Mouse (Mus musculus) midbrain, postnatal 0 days (tissue): ENCODE measurements around the gene Slit1. TPM values are rescaled to one million over a fixed set of nuclear protein-coding genes. Genes with fewer than 3 reads are reported as not detected.

ENCODE experiments used
- ATAC-seq: fragments of 200-750 bp; cut with Nextera tagmentation; 2 replicates; pipeline ENCODE4 v1.8.0; 2017; ENCODE audit warnings: moderate number of reproducible peaks, mild to moderate bottlenecking, moderate TSS enrichment, moderate library complexity; ENCODE audit not compliant: low FRiP score
- DNase-seq: peaks from one replicate; pipeline ENCODE4 v3.0.0-alpha.2; 2015; ENCODE audit warnings: low spot score
- H3K27ac ChIP-seq: fragments of 300-500 bp; sonication (generic); 2 replicates; pipeline ENCODE4 v1.5.1; 2014; ENCODE audit warnings: low read depth, mild to moderate bottlenecking, low read length, mixed read lengths
- H3K27me3 ChIP-seq: fragments of 300-500 bp; sonication (generic); 2 replicates; pipeline ENCODE4 v1.6.1; 2014; ENCODE audit warnings: low read length, control low read depth, mixed read lengths; ENCODE audit not compliant: insufficient read depth
- H3K36me3 ChIP-seq: fragments of 300-500 bp; sonication (generic); 2 replicates; pipeline ENCODE4 v1.6.1; 2014; ENCODE audit warnings: low read length, control low read depth, mixed read lengths; ENCODE audit not compliant: insufficient read depth
- H3K4me1 ChIP-seq: fragments of 300-500 bp; sonication (generic); 2 replicates; pipeline ENCODE4 v1.6.1; 2014; ENCODE audit warnings: mild to moderate bottlenecking, control low read depth, antibody characterized with exemption, low read length, mixed read lengths; ENCODE audit not compliant: insufficient read depth
- H3K4me2 ChIP-seq: fragments of 300-500 bp; sonication (generic); 2 replicates; pipeline ENCODE4 v1.6.1; 2014; ENCODE audit warnings: low read depth, mild to moderate bottlenecking, low read length, mixed read lengths; ENCODE audit not compliant: poor library complexity, severe bottlenecking
- H3K4me3 ChIP-seq: fragments of 300-500 bp; sonication (generic); 2 replicates; pipeline ENCODE4 v1.5.1; 2014; ENCODE audit warnings: low read depth, mild to moderate bottlenecking, low read length, moderate library complexity
- H3K9ac ChIP-seq: fragments of 300-500 bp; sonication (generic); replicated peaks from 2 replicates; pipeline ENCODE4 v1.6.1; 2014; ENCODE audit warnings: mild to moderate bottlenecking, low read length, moderate library complexity, mixed read lengths; ENCODE audit not compliant: poor library complexity, severe bottlenecking
- H3K9me3 ChIP-seq: fragments of 300-500 bp; sonication (generic); 2 replicates; pipeline ENCODE4 v1.6.1; 2016; ENCODE audit warnings: low read length, control low read depth
- CTCF ChIP-seq: IDR thresholded peaks from 2 replicates; pipeline ENCODE4 v1.5.1; 2016; ENCODE audit warnings: antibody characterized with exemption, mild to moderate bottlenecking
- WGBS: fragments of 180-500 bp; shearing (Covaris S2); extraction: QIAGEN DNeasy Blood & Tissue Kit; methylation state at CpG from one replicate; pipeline ENCODE4 v1.1.7; 2014; 5-methylcytosine and 5-hydroxymethylcytosine counted together
- polyA plus RNA-seq: library from polyadenylated mRNA; unstranded; fragments of >200 nt; fragmentation: Nextera tagmentation; extraction: Ambion mirVana; gene quantifications from 2 replicates; pipeline ENCODE4 v1.2.1, GENCODE M21; 2015
- total RNA-seq: library from RNA; depleted of rRNA; stranded (reverse); fragments of >200 nt; gene quantifications from 2 replicates; pipeline ENCODE4 v1.2.3, GENCODE M21; 2014

Gene Slit1
- total and polyA plus RNA-seq, 2 experiments from 2014 or later, result 17.0 to 74.2 TPM

DNA sequence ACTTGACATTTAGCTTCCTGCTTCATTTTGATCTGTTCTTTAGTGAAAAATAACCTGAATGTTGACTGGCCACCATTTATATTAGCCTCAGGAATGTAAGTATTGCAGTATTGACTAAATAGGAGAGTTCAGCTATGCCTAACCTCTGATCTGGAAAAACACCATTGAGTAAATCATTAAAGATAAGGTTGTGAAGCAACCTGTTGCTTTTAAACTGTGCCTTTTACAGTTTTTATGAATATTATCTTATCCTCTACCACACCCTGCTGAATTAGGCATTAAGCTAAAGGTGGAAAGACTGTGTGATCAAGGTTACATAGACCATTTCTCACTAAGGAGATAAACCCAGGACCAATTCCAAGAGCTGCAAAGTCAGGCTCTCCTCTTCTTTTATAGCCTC is 165.9 kb downstream of the Slit1 start:
- Histone ChIP-seq H3K36me3 (peaks cover 11% of the 10 kb centered on the region), H3K9ac (no peak overlapping the region), H3K9me3 (no peaks in the 10 kb centered on the region), H3K4me1 (no peaks in the 10 kb centered on the region), H3K4me2 (no peak overlapping the region), H3K27me3 (no peaks in the 10 kb centered on the region), H3K27ac (no peak overlapping the region), H3K4me3 (no peak overlapping the region)
- ATAC-seq (no peak), DNase-seq (no peak)
- TF ChIP-seq CTCF, result no peak

- Histone ChIP-seq H3K4me1 (no peaks in the 10 kb centered on the region), H3K4me2 (no peak overlapping the region), H3K9ac (no peak overlapping the region), H3K36me3 (no peaks in the 10 kb centered on the region), H3K9me3 (no peaks in the 10 kb centered on the region), H3K27ac (no peak overlapping the region), H3K4me3 (no peak overlapping the region), H3K27me3 (no peaks in the 10 kb centered on the region)
- 94% methylated on average over 2 of the region's 2 CpGs for WGBS
- ATAC-seq (no peak), DNase-seq (no peak)
- no peak for TF ChIP-seq CTCF
These were observed 169.8 kb downstream of the Slit1 start for GRCm38 (mm10) chr19:41573700-41574099.

GRCm38 (mm10) chr19:41568791-41569190 is 174.7 kb downstream of the Slit1 start:
- Histone ChIP-seq H3K9me3 (no peaks in the 10 kb centered on the region), H3K4me1 (no peaks in the 10 kb centered on the region), H3K9ac (no peak overlapping the region), H3K4me3 (no peak overlapping the region), H3K36me3 (no peaks in the 10 kb centered on the region), H3K4me2 (no peak overlapping the region), H3K27me3 (no peaks in the 10 kb centered on the region), H3K27ac (no peak overlapping the region)
- DNase-seq (no peak), ATAC-seq (no peak)
- 72% methylated on average over 2 of the region's 2 CpGs for WGBS
- TF ChIP-seq CTCF, result no peak

- TF ChIP-seq CTCF, result no peak
- no peak overlapping the region for H3K4me3 ChIP-seq
- ATAC-seq (no peak), DNase-seq (no peak)
- no peak overlapping the region for H3K4me2 ChIP-seq
- 86% methylated on average over 3 of the region's 3 CpGs for WGBS
- H3K9me3 ChIP-seq, result no peaks in the 10 kb centered on the region
- H3K4me1 ChIP-seq, result 0 out of 2 replicates have a peak, but pooled peaks cover 3% of the 10 kb centered on the region
- H3K9ac ChIP-seq, result no peak overlapping the region
- no peaks in the 10 kb centered on the region for H3K27me3 ChIP-seq
- no peak overlapping the region for H3K27ac ChIP-seq
- peaks cover 10% of the 10 kb centered on the region; the same call in 1 of the 2 replicates for H3K36me3 ChIP-seq
These were observed 182.6 kb downstream of the Slit1 start for GRCm38 (mm10) chr19:41560856-41561255.

DNA sequence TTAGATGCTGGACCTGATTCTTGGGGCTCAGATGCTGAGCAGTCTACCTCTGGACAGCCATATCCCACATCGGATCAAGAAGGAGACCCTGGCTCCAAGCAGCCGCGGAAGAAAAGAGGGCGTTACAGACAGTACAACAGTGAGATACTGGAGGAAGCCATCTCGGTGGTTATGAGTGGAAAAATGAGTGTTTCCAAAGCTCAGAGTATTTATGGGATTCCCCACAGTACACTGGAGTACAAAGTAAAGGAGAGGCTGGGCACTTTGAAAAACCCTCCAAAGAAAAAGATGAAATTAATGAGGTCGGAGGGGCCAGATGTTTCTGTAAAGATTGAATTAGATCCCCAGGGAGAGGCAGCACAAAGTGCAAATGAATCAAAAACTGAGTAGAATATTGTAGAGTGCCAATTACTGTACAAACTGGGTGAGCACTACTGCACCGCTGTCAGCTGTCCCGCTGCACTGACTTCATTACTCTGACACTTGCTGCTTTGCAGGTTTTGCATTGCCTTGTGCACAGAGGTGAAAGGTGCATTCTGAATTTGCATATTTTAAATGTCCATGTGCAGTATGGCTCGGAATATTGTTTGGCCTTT is 184.5 kb downstream of the Slit1 start:
- WGBS, result 71% methylated on average over 9 of the region's 9 CpGs
- H3K27ac ChIP-seq, result no peak overlapping the region
- DNase-seq (peak; percentile 31), ATAC-seq (0 out of 2 replicates have a peak, but pooled peaks have one; percentile 44)
- H3K4me2 ChIP-seq, result no peak overlapping the region
- no peak overlapping the region for H3K4me3 ChIP-seq
- 0 out of 2 replicates have a peak, but pooled peaks cover 3% of the 10 kb centered on the region for H3K4me1 ChIP-seq
- peaks cover 10% of the 10 kb centered on the region; the same call in 1 of the 2 replicates for H3K36me3 ChIP-seq
- H3K9me3 ChIP-seq, result no peaks in the 10 kb centered on the region
- no peak overlapping the region for H3K9ac ChIP-seq
- H3K27me3 ChIP-seq, result no peaks in the 10 kb centered on the region
- no peak for TF ChIP-seq CTCF

- H3K36me3 ChIP-seq, result peaks cover 10% of the 10 kb centered on the region; the same call in 1 of the 2 replicates
These were observed 186.0 kb downstream of the Slit1 start for GRCm38 (mm10) chr19:41557491-41557890.

More at GRCm38 (mm10) chr19:41557491-41557890, 186.0 kb downstream of the Slit1 start:
- 91% methylated on average over 4 of the region's 4 CpGs for WGBS
- Histone ChIP-seq H3K27me3 (no peaks in the 10 kb centered on the region), H3K9ac (no peak overlapping the region), H3K4me2 (no peak overlapping the region), H3K4me3 (no peak overlapping the region), H3K9me3 (no peaks in the 10 kb centered on the region), H3K4me1 (0 out of 2 replicates have a peak, but pooled peaks cover 3% of the 10 kb centered on the region), H3K27ac (no peak overlapping the region)
- TF ChIP-seq CTCF, result no peak
- DNase-seq (no peak), ATAC-seq (no peak)
